12 mouse cellular contexts compared by ENCODE assay signal in the genomic region with DNA sequence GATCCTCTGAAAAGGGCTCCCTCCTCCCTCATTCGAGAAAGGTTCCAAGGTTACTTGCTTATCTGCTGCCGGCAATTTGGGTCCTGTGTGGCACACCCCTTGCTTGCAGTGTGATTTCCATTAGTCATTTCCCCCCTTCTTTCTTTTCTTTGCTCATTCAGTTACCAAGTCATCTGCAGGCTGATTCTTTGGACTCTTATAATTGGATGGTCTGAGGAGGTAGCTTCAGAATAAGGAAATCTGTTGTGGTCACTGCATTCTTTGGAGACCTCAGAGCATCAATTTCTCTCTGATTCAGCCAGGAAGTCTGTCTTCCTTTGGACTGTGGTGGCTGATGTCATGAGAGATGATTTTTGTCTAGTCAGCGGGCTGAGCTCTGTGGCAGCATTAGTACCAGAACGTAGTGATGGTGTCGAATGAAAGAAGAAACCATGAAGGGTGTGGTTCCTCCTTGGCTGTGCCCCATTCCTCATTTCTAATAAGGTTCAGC.
A peak's percentile ranks its signal among the peaks of the same experiment; 100 is the strongest.
DNase-seq lines count a peak whose midpoint lies in the region; ATAC-seq and TF ChIP-seq lines count a peak whose summit lies in the region.
"Had no signal": no experiment of that assay in that cellular context is flagged by ENCODE, and none has a peak within 500 bp of the region (broad histone marks: within the 10 kb centered on the region; RNA-seq: fewer than 3 reads in every experiment).

No protein-coding gene starts in this region.

- peak overlapping the region; percentile 81; the same call in 1 of the 2 replicates for H3K27ac ChIP-seq in kidney, adult 2 months (ENCODE audit: insufficient read depth, low read depth, low read length)
- no peak overlapping the region for H3K27ac ChIP-seq in liver, embryonic 11.5 days (ENCODE audit: low read depth, low read length)
- H3K27ac ChIP-seq: kidney, postnatal 0 days; stomach, embryonic 15.5 days had no signal

- peak; percentile 17 for DNase-seq in kidney, adult 2 months
- no peak for DNase-seq in kidney, postnatal 14 days
- DNase-seq in MN1 (ENCODE audit: low spot score), result peak; percentile 42
- no peak for DNase-seq in liver, embryonic 11.5 days (ENCODE audit: low spot score)
- peak; percentile 46 for DNase-seq in splenic B cell, adult 2 months (ENCODE audit: low read depth, low spot score)
- no peak for DNase-seq in frontal cortex, postnatal 10 days (ENCODE audit: low spot score in 2 of 2)
- DNase-seq in frontal cortex, postnatal 25 days (ENCODE audit: low spot score in 2 of 2), result no peak
- DNase-seq: cerebellum, postnatal 25 days; heart, postnatal 10 days had no signal

- WGBS in kidney, adult 2 months, result 53% methylated on average over 5 of the region's 5 CpGs
- 39% methylated on average over 5 of the region's 5 CpGs for WGBS in liver, embryonic 11.5 days

- ATAC-seq in liver, embryonic 11.5 days (replicated peaks; ENCODE audit: low FRiP score), result peak; percentile 56; the same call in 1 of the 2 replicates
- ATAC-seq: Patski had no signal

- H3K4me1 ChIP-seq in kidney, adult 2 months (ENCODE audit: control insufficient read depth, insufficient read depth, low read length), result no peaks in the 10 kb centered on the region
- H3K4me1 ChIP-seq in liver, embryonic 11.5 days (replicated peaks; ENCODE audit: control insufficient read depth, insufficient read depth, low read length), result peaks cover 5% of the 10 kb centered on the region
- H3K4me1 ChIP-seq: stomach, embryonic 15.5 days had no signal

- H3K36me3 ChIP-seq in kidney, adult 2 months (ENCODE audit: control insufficient read depth, insufficient read depth, low read length), result no peaks in the 10 kb centered on the region
- H3K36me3 ChIP-seq in liver, embryonic 11.5 days (ENCODE audit: control insufficient read depth, insufficient read depth, low read length), result no peaks in the 10 kb centered on the region
- no peaks in the 10 kb centered on the region for H3K36me3 ChIP-seq in splenic B cell, adult 2 months (ENCODE audit: control insufficient read depth, insufficient read depth, low read length, poor library complexity, severe bottlenecking)
- H3K36me3 ChIP-seq: stomach, embryonic 15.5 days had no signal

- no peak overlapping the region for H3K4me3 ChIP-seq in kidney, adult 2 months (ENCODE audit: insufficient read depth, low read depth, low read length)
- H3K4me3 ChIP-seq in liver, embryonic 11.5 days (ENCODE audit: low read depth, low read length), result no peak overlapping the region
- H3K4me3 ChIP-seq: stomach, embryonic 15.5 days had no signal

- H3K9ac ChIP-seq in liver, embryonic 11.5 days (ENCODE audit: low read depth, low read length), result no peak overlapping the region
- H3K9ac ChIP-seq: stomach, embryonic 15.5 days had no signal

- no peak for TF ChIP-seq POLR2A in kidney, adult 2 months (IDR thresholded peaks at IDR 0.05; ENCODE audit: low read depth, low read length)

- H3K27me3 ChIP-seq in kidney, adult 2 months (replicated peaks; ENCODE audit: control insufficient read depth, insufficient read depth, low read length), result no peaks in the 10 kb centered on the region
- H3K27me3 ChIP-seq in liver, embryonic 11.5 days (replicated peaks; ENCODE audit: control insufficient read depth, insufficient read depth, low read length), result no peaks in the 10 kb centered on the region
- H3K27me3 ChIP-seq in splenic B cell, adult 2 months (ENCODE audit: control insufficient read depth, insufficient read depth, low read length, poor library complexity, severe bottlenecking), result no peaks in the 10 kb centered on the region
- H3K27me3 ChIP-seq: Patski; stomach, embryonic 15.5 days had no signal

- no peaks in the 10 kb centered on the region for H3K9me3 ChIP-seq in liver, embryonic 11.5 days (ENCODE audit: control insufficient read depth, low read length)
- H3K9me3 ChIP-seq: stomach, embryonic 15.5 days had no signal

- TF ChIP-seq CTCF in kidney, adult 2 months (conservative IDR thresholded peaks at IDR 0.05; ENCODE audit: insufficient read depth, insufficient read length, low read depth, low read length), result no peak

- H3K4me2 ChIP-seq in liver, embryonic 11.5 days, result no peak overlapping the region
- H3K4me2 ChIP-seq: stomach, embryonic 15.5 days had no signal

Comparison
In these comparisons a context has a peak if more than half of its experiments do, and no peak if none do; other contexts are left out.
1. DNase-seq: peak in kidney, adult 2 months (single experiment), MN1 (single experiment) and splenic B cell, adult 2 months (single experiment); none in kidney, postnatal 14 days (single experiment), liver, embryonic 11.5 days (single experiment), frontal cortex, postnatal 10 days (0 of 2) and frontal cortex, postnatal 25 days (0 of 2).